Mouse (Mus musculus) embryonic facial prominence, embryonic 13.5 days (tissue): ENCODE measurements around the gene Sema4g. TPM values are rescaled to one million over a fixed set of nuclear protein-coding genes. Genes with fewer than 3 reads are reported as not detected.
"Not testable (repeated sequence)": the region's sequence is repeated elsewhere in the genome, so short reads cannot be mapped to it uniquely, and the experiment has no call there.

Source experiments
- ATAC-seq: fragments of 200-750 bp; cut with Nextera tagmentation; 2 replicates; pipeline ENCODE4 v1.8.0; 2017; ENCODE audit warnings: low read depth; ENCODE audit not compliant: insufficient number of reproducible peaks, insufficient read depth, low FRiP score, low TSS enrichment
- H3K27ac ChIP-seq: fragments of 300-500 bp; sonication (generic); 2 replicates; pipeline ENCODE4 v1.5.1; 2015; ENCODE audit warnings: moderate library complexity, mild to moderate bottlenecking, inconsistent platforms
- H3K27me3 ChIP-seq: fragments of 300-500 bp; sonication (generic); 2 replicates; pipeline ENCODE4 v1.6.1; 2015; ENCODE audit warnings: mild to moderate bottlenecking, inconsistent platforms
- H3K36me3 ChIP-seq: fragments of 300-500 bp; sonication (generic); 2 replicates; pipeline ENCODE4 v1.6.1; 2015; ENCODE audit warnings: mild to moderate bottlenecking, inconsistent platforms
- H3K4me1 ChIP-seq: fragments of 300-500 bp; sonication (generic); 2 replicates; pipeline ENCODE4 v1.6.1; 2015; ENCODE audit warnings: inconsistent platforms
- H3K4me2 ChIP-seq: fragments of 300-500 bp; sonication (generic); 2 replicates; pipeline ENCODE4 v1.6.1; 2015; ENCODE audit warnings: moderate library complexity, mild to moderate bottlenecking, inconsistent platforms
- H3K4me3 ChIP-seq: fragments of 300-500 bp; sonication (generic); 2 replicates; pipeline ENCODE4 v1.5.1; 2015; ENCODE audit warnings: mild to moderate bottlenecking, inconsistent platforms
- H3K9ac ChIP-seq: fragments of 300-500 bp; sonication (generic); 2 replicates; pipeline ENCODE4 v1.6.1; 2015; ENCODE audit warnings: mild to moderate bottlenecking, inconsistent platforms
- H3K9me3 ChIP-seq: fragments of 300-500 bp; sonication (generic); 2 replicates; pipeline ENCODE4 v1.6.1; 2016; ENCODE audit warnings: inconsistent platforms
- WGBS: fragments of 180-500 bp; shearing (Covaris S2); methylation state at CpG from one replicate; pipeline ENCODE4 v1.1.7; 2015; ENCODE audit warnings: mixed read lengths; 5-methylcytosine and 5-hydroxymethylcytosine counted together
- polyA plus RNA-seq: library from polyadenylated mRNA; unstranded; fragments of >200 nt; fragmentation: Nextera tagmentation; extraction: Ambion mirVana; gene quantifications from 2 replicates; pipeline ENCODE4 v1.2.1, GENCODE M21; 2015

The Sema4g gene
- polyA plus RNA-seq, 1 experiment from 2014 or later = 7.1 TPM

GRCm38 (mm10) chr19:45026958-45027670 is 38.2 kb downstream of the Sema4g start:
- H3K4me3 ChIP-seq = no peak overlapping the region
- peaks cover 63% of the 10 kb centered on the region for H3K36me3 ChIP-seq
- WGBS = 76% methylated on average over 6 of the region's 6 CpGs
- H3K27ac ChIP-seq = no peak overlapping the region
- no peaks in the 10 kb centered on the region for H3K9me3 ChIP-seq
- no peaks in the 10 kb centered on the region for H3K27me3 ChIP-seq
- peaks cover 35% of the 10 kb centered on the region for H3K4me1 ChIP-seq
- 0 out of 2 replicates have a peak overlapping the region, but pooled peaks have one; percentile 27 for H3K9ac ChIP-seq
- no peak for ATAC-seq
- no peak overlapping the region for H3K4me2 ChIP-seq

GRCm38 (mm10) chr19:45027848-45028247 is 38.9 kb downstream of the Sema4g start:
- Histone ChIP-seq H3K36me3 (peaks cover 58% of the 10 kb centered on the region), H3K4me1 (peaks cover 42% of the 10 kb centered on the region), H3K27ac (no peak overlapping the region), H3K27me3 (no peaks in the 10 kb centered on the region), H3K9me3 (no peaks in the 10 kb centered on the region), H3K4me2 (no peak overlapping the region), H3K4me3 (no peak overlapping the region), H3K9ac (0 out of 2 replicates have a peak overlapping the region, but pooled peaks have one; percentile 27)
- 79% methylated on average over 6 of the region's 6 CpGs for WGBS
- ATAC-seq = no peak

- ATAC-seq = no peak
- Histone ChIP-seq H3K9ac (peak overlapping the region; percentile 32; the same call in 1 of the 2 replicates), H3K36me3 (peaks cover 50% of the 10 kb centered on the region), H3K9me3 (no peaks in the 10 kb centered on the region), H3K27me3 (no peaks in the 10 kb centered on the region), H3K4me3 (no peak overlapping the region), H3K4me1 (peaks cover 44% of the 10 kb centered on the region), H3K4me2 (no peak overlapping the region), H3K27ac (no peak overlapping the region)
- WGBS = 64% methylated on average over 19 of the region's 19 CpGs
Observed at GRCm38 (mm10) chr19:45028746-45029145, 39.8 kb downstream of the Sema4g start.

- H3K4me3 ChIP-seq = no peak overlapping the region
- no peak for ATAC-seq
- H3K27me3 ChIP-seq = no peaks in the 10 kb centered on the region
- H3K9ac ChIP-seq = no peak overlapping the region
- 59% methylated on average over 9 of the region's 9 CpGs for WGBS
- no peak overlapping the region for H3K4me2 ChIP-seq
- H3K27ac ChIP-seq = no peak overlapping the region
- no peaks in the 10 kb centered on the region for H3K9me3 ChIP-seq
- peaks cover 44% of the 10 kb centered on the region for H3K4me1 ChIP-seq
- H3K36me3 ChIP-seq = peaks cover 44% of the 10 kb centered on the region
Observed at GRCm38 (mm10) chr19:45029571-45029970, 40.7 kb downstream of the Sema4g start.

GRCm38 (mm10) chr19:45030111-45030510 is 41.2 kb downstream of the Sema4g start:
- H3K27me3 ChIP-seq = no peaks in the 10 kb centered on the region
- H3K4me3 ChIP-seq = no peak overlapping the region
- no peak overlapping the region for H3K27ac ChIP-seq
- WGBS = 39% methylated on average over 8 of the region's 8 CpGs
- H3K4me1 ChIP-seq = peaks cover 44% of the 10 kb centered on the region
- H3K9me3 ChIP-seq = no peaks in the 10 kb centered on the region
- H3K9ac ChIP-seq = no peak overlapping the region
- no peak for ATAC-seq
- H3K36me3 ChIP-seq = peaks cover 39% of the 10 kb centered on the region
- no peak overlapping the region for H3K4me2 ChIP-seq

GRCm38 (mm10) chr19:45030746-45031693 is 42.1 kb downstream of the Sema4g start:
- Histone ChIP-seq H3K27me3 (no peaks in the 10 kb centered on the region), H3K4me2 (peak overlapping the region; percentile 53), H3K9ac (no peak overlapping the region; the same call in 1 of the 2 replicates), H3K36me3 (peaks cover 30% of the 10 kb centered on the region), H3K4me3 (peak overlapping the region; percentile 18; the same call in 1 of the 2 replicates), H3K9me3 (no peaks in the 10 kb centered on the region), H3K4me1 (peaks cover 40% of the 10 kb centered on the region), H3K27ac (peak overlapping the region; percentile 40; the same call in 1 of the 2 replicates)
- ATAC-seq = no peak
- WGBS = 41% methylated on average over 20 of the region's 20 CpGs

- Histone ChIP-seq H3K9me3 (no peaks in the 10 kb centered on the region), H3K4me1 (peaks cover 34% of the 10 kb centered on the region), H3K36me3 (peaks cover 22% of the 10 kb centered on the region), H3K4me2 (no peak overlapping the region), H3K27me3 (no peaks in the 10 kb centered on the region), H3K27ac (peak overlapping the region; percentile 40; the same call in 1 of the 2 replicates), H3K9ac (no peak overlapping the region), H3K4me3 (no peak overlapping the region)
- no peak for ATAC-seq
- 18% methylated on average over 4 of the region's 4 CpGs for WGBS
Observed at GRCm38 (mm10) chr19:45031780-45032179, 42.9 kb downstream of the Sema4g start.

- Histone ChIP-seq H3K4me2 (no peak overlapping the region), H3K27me3 (0 out of 2 replicates have a peak, but pooled peaks cover 3% of the 10 kb centered on the region), H3K36me3 (peaks cover 13% of the 10 kb centered on the region), H3K4me1 (peaks cover 28% of the 10 kb centered on the region), H3K9ac (peak overlapping the region; percentile 40; the same call in 1 of the 2 replicates), H3K4me3 (no peak overlapping the region), H3K27ac (no peak overlapping the region), H3K9me3 (no peaks in the 10 kb centered on the region)
- no peak for ATAC-seq
- 47% methylated on average over 17 of the region's 17 CpGs for WGBS
Observed at GRCm38 (mm10) chr19:45032570-45033332, 43.9 kb downstream of the Sema4g start.

GRCm38 (mm10) chr19:45036867-45037266 is 48.0 kb downstream of the Sema4g start:
- Histone ChIP-seq H3K27ac (no peak overlapping the region), H3K9ac (0 out of 2 replicates have a peak overlapping the region, but pooled peaks have one; percentile 11), H3K4me1 (peaks cover 12% of the 10 kb centered on the region), H3K4me2 (no peak overlapping the region), H3K4me3 (no peak overlapping the region), H3K9me3 (no peaks in the 10 kb centered on the region), H3K36me3 (no peaks in the 10 kb centered on the region), H3K27me3 (peaks cover 17% of the 10 kb centered on the region)
- ATAC-seq = no peak
- 36% methylated on average over 16 of the region's 16 CpGs for WGBS

- not testable (repeated sequence) for H3K9ac ChIP-seq, H3K9me3 ChIP-seq, H3K4me3 ChIP-seq, H3K4me1 ChIP-seq, ATAC-seq, H3K4me2 ChIP-seq, H3K36me3 ChIP-seq, H3K27ac ChIP-seq
- peaks cover 17% of the 10 kb centered on the region for H3K27me3 ChIP-seq
- 86% methylated on average over 7 of the region's 7 CpGs for WGBS
Observed at GRCm38 (mm10) chr19:45038198-45038597, 49.3 kb downstream of the Sema4g start.

GRCm38 (mm10) chr19:45040214-45040613 is 51.3 kb downstream of the Sema4g start:
- H3K9me3 ChIP-seq = no peaks in the 10 kb centered on the region
- whole genome bisulfite sequencing = 52% methylated on average over 13 of the region's 13 CpGs
- ATAC-seq = no peak
- peaks cover 28% of the 10 kb centered on the region for H3K27me3 ChIP-seq
- H3K4me2 ChIP-seq = no peak overlapping the region
- H3K4me1 ChIP-seq = 0 out of 2 replicates have a peak, but pooled peaks cover under 1% of the 10 kb centered on the region
- H3K4me3 ChIP-seq = no peak overlapping the region
- H3K36me3 ChIP-seq = no peaks in the 10 kb centered on the region
- H3K9ac ChIP-seq = no peak overlapping the region
- H3K27ac ChIP-seq = no peak overlapping the region
